Mouse (Mus musculus) erythroblast, embryonic 14.5 days (primary cell): Measurements from ENCODE around the gene Gps2. TPM values are rescaled to one million over a fixed set of nuclear protein-coding genes. Genes with fewer than 3 reads are reported as not detected.
"Not testable (repeated sequence)": the region's sequence is repeated elsewhere in the genome, so short reads cannot be mapped to it uniquely, and the experiment has no call there.

Experiments
- H3K27me3 ChIP-seq: 2 replicates; pipeline ENCODE4 v1.6.1; 2012; ENCODE audit warnings: inconsistent platforms; ENCODE audit not compliant: control insufficient read depth
- H3K36me3 ChIP-seq: 2 replicates; pipeline ENCODE4 v1.6.1; 2012; ENCODE audit warnings: mild to moderate bottlenecking, inconsistent platforms; ENCODE audit not compliant: control insufficient read depth
- H3K4me1 ChIP-seq: 2 replicates; pipeline ENCODE4 v1.6.1; 2012; ENCODE audit warnings: inconsistent platforms; ENCODE audit not compliant: control insufficient read depth
- H3K4me3 ChIP-seq: replicated peaks from 2 replicates; pipeline ENCODE3; 2012; ENCODE audit warnings: moderate library complexity, mild to moderate bottlenecking, inconsistent platforms
- H3K9me3 ChIP-seq: 2 replicates; pipeline ENCODE4 v1.6.1; 2012; ENCODE audit warnings: low read length, inconsistent platforms, mixed read lengths; ENCODE audit not compliant: control insufficient read depth
- GATA1 ChIP-seq: IDR thresholded peaks from 2 replicates; pipeline ENCODE4 v1.6.1; 2012; ENCODE audit warnings: low read length, inconsistent platforms, mixed read lengths
- TAL1 ChIP-seq: IDR thresholded peaks from 3 replicates; pipeline ENCODE4 v1.6.1; 2012; ENCODE audit warnings: low read length, inconsistent platforms, mixed read lengths
- polyA plus RNA-seq: library from polyadenylated mRNA; stranded (reverse); fragments of >175 nt; gene quantifications from 2 replicates; pipeline ENCODE4 v1.2.3, GENCODE M21; 2012

Gps2 gene
- polyA plus RNA-seq, 1 experiment: 90.4 TPM

DNA sequence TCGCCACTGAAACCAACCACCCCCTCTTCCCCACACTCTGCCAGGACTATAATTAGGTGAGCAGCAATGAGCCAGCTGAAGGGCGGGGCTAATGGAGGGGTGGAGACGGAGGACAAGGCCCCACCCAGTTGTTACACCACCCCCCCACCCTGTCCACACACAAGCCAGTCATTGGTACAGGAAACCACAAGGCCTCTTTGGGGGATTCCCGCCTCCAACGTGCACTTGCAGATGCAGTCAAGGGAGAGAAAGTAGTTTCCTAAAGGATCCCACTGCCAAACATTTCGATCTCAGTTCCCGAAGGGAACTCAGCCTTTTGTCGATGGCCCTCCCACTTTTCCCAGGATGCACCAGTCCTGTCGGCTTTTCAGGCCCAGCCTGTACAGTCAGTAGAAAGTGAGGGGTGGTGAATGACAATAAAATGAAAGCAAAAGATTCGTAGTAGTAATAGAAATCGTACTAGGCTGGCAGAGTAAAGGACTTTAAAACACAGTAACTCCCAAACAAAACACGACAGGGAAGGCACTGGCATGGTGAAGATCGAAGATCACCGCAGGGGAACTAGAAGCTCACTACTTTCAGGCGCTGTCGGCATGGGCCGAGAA, 6.1 kb downstream of the Gps2 start:
- Histone ChIP-seq H3K9me3 (no peaks in the 10 kb centered on the region), H3K27me3 (no peaks in the 10 kb centered on the region), H3K4me3 (peak overlapping the region; percentile 96), H3K4me1 (peaks cover 84% of the 10 kb centered on the region), H3K36me3 (peaks cover 52% of the 10 kb centered on the region)
- TF ChIP-seq GATA1 (no peak), TAL1 (no peak)

GRCm38 (mm10) chr11:69920266-69921031, 6.8 kb downstream of the Gps2 start:
- TF ChIP-seq GATA1 (no peak), TAL1 (no peak)
- Histone ChIP-seq H3K4me3 (peak overlapping the region; percentile 96), H3K27me3 (no peaks in the 10 kb centered on the region), H3K9me3 (no peaks in the 10 kb centered on the region), H3K36me3 (peaks cover 45% of the 10 kb centered on the region), H3K4me1 (peaks cover 78% of the 10 kb centered on the region)

DNA sequence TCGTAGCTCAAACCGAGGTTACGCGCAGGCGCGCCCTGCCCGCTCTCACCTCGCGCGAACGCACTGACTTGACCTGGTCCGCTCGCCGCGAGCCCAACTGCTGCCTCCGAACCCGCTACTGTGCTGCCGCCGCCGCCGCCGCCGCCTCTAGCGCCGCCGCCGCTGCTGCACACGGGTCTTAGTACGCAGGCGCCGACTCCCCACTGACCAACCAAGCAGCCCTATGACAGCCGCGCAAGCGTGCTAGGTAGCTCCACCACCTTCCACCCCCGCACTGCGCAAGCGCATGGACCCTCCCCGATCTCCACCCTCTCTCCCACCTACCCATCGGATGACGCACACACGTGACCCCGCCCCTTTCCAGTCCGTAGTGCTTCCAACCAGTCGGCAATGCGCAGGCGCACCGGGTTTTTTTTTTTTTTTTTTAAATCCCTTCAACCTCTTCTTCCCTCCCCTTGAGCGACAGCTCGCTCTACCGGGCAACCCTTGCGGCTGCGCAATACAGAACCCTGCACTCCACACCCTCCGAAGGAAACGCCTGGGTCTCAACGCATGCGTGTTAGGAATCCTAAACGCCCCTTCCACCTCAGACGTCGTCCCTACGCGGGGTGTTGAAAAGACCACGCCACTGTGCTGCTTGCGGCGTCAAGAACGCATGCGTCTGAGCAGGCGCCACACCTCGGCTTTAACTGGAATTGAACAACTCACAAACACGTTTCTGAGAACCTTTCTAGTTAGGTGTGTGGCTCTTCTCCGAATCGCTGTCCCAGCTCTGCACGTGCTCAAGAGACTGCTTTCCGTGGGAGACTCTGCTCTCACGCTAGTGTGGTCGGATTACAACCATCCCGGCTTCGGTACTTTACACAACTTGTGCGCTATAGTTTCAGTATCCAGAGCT, 7.7 kb downstream of the Gps2 start, which contains the start of gene Eif5a:
Gene Eif5a (minus strand): TSS at position 845 of the 898 bp plus-strand sequence.
- Histone ChIP-seq H3K27me3 (no peaks in the 10 kb centered on the region), H3K36me3 (peaks cover 36% of the 10 kb centered on the region), H3K9me3 (no peaks in the 10 kb centered on the region), H3K4me1 (peaks cover 68% of the 10 kb centered on the region), H3K4me3 (peak within 1 kb of the TSS; percentile 96)
- TF ChIP-seq TAL1 (no peak), GATA1 (no peak)

DNA sequence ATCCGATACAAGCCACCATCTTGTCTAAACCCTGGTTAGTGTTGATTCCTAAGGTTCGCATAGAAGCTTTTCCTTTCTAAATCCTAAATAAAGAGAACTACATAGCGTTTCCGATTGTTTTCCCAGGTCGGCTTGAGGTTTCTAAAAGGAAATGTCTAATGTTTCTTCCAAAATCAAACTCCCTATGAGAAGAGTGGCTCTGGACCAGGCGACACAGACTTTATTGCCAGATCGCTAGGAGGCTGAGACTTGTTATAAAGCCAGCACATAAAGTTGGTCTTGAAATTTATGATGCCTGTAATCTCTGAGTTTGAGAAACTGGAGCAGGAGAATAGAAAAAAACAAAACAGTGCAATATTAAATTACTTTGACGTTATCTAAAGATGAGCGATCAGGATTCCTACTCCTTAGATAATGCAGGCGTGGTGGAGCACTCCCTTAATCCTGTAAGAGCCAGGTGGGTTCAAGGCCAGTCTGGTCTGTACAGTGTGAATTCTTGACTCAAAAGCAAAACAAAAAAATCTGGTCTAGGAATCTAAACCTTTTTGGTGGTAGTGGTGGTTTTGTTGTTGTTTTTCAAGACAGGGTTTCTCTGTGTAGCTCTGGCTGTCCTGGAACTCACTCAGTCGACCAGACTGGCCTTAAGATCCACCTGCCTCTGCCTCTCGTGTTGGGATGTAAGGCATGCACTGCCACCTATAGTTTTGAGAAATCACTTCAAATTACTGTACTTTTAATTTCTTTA, 8.5 kb downstream of the Gps2 start:
- Histone ChIP-seq H3K4me1 (peaks cover 60% of the 10 kb centered on the region), H3K27me3 (no peaks in the 10 kb centered on the region), H3K9me3 (no peaks in the 10 kb centered on the region), H3K4me3 (peak overlapping the region; percentile 96), H3K36me3 (peaks cover 28% of the 10 kb centered on the region)
- TF ChIP-seq TAL1: no peak
- no peak for TF ChIP-seq GATA1

- Histone ChIP-seq H3K27me3 (no peaks in the 10 kb centered on the region), H3K4me3 (peak overlapping the region; percentile 96), H3K4me1 (peaks cover 54% of the 10 kb centered on the region), H3K9me3 (no peaks in the 10 kb centered on the region), H3K36me3 (peaks cover 22% of the 10 kb centered on the region)
- no peak for TF ChIP-seq GATA1
- TF ChIP-seq TAL1: no peak
Measured at GRCm38 (mm10) chr11:69922796-69923195, 9.1 kb downstream of the Gps2 start.

DNA sequence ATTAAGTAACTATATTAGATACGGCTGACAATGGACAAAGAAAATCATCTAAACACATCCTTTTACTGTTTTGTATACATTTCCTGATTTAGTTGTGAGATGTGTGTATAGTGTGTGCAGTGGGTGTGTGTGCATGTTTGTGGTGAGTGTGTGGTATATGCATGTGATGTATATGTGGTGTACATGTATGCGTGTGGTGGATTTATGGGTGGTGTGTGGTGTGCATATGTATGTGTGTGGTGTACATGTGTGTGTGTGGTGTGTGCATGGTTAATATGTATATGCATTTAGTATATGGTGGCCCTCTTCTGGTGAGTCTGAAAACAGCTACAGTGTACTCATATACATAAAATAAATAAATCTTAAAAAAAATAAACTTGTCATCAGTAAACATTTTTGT, 13.8 kb downstream of the Gps2 start:
- peaks cover 20% of the 10 kb centered on the region for H3K4me1 ChIP-seq

DNA sequence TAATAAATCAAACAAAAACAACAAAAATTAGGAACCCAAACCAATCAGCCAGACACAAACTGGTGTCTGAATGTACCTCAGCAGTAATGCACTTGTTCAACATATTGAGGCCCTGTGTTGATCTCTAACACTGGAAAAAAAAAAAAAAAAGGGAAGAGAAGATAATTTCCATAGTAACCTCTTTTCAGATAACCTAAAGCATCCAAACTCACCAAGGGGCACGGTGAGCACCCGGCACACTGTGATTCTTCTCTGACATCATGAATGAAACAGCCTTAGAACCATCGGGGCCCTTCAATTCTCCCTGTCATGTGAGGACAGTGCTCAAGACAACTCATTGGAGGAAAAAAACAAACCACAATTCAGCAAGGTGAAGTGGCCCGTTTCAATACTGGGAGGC, 16.0 kb downstream of the Gps2 start:
- H3K36me3 ChIP-seq: no peaks in the 10 kb centered on the region
- peaks cover 12% of the 10 kb centered on the region for H3K4me1 ChIP-seq
- peaks cover 13% of the 10 kb centered on the region for H3K27me3 ChIP-seq
- H3K9me3 ChIP-seq: no peaks in the 10 kb centered on the region; the same call in 1 of the 2 replicates
- TF ChIP-seq TAL1: no peak
- no peak for TF ChIP-seq GATA1
- H3K4me3 ChIP-seq: no peak overlapping the region

More for the DNA sequence above, 13.8 kb downstream of the Gps2 start:
- Histone ChIP-seq H3K27me3 (peaks cover 3% of the 10 kb centered on the region; the same call in 1 of the 2 replicates), H3K4me3 (no peak overlapping the region), H3K9me3 (no peaks in the 10 kb centered on the region), H3K36me3 (no peaks in the 10 kb centered on the region)
- no peak for TF ChIP-seq GATA1

DNA sequence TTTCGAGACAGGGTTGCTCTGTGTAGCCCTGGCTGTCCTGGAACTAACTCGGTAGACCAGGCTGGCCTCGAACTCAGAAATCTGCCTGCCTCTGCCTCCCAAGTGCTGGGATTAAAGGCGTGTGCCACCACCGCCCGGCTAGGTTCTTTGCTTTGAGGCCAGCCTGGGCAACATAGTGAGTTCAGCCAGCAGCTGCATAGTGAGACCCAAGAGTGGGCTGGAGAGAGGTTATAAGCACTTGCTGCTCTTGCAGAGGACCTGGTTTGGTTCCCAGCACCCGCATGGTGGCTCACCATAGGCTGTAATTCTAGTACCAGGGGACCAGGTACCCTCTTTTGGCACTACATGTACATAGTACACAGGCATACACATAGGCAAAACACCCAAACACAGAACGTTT, 16.5 kb downstream of the Gps2 start:
- not testable (repeated sequence) for H3K4me3 ChIP-seq, H3K9me3 ChIP-seq, H3K36me3 ChIP-seq
- Histone ChIP-seq H3K4me1 (peaks cover 17% of the 10 kb centered on the region), H3K27me3 (peaks cover 17% of the 10 kb centered on the region)
